Mouse (Mus musculus): ENCODE measurements at regions not wholly inside any gene's neighbourhood (a gene's known extent, or its start where the extent isn't known, plus 50 kb on each side); places are given as distances from the start of the nearest gene placed in this dataset.

DNA sequence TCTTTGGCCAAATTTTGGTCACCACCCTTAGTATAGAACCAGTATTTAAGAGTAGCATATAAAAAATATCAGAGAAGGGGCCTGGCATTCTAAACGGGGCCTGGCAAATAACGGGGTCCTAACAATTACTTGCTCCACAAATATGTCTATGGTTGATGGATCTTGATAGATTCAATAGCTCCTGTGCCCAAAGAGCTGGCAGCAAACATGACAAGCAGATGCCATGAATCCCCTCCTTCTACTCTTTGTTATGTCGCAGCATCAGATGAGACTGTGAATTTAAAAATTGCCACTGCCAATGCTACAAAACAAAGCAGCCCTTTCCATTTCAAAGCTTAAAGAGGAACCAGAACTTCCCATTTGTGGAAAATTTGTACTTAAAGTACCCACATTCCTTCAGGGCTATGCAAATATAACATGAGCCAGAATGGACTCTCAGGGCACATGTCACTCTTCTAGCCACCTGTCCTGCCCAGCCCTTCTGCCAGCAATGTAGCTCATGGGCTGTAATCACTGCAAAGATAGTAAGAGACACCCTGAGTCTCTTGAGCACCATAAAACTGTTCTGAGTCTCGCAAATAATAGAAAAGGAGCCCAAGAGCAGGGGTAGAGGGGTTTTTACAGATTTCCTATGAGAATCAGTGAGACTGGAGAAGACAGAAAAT, 342.4 kb upstream of the Kirrel3 start:
- DNase-seq (ENCODE audit: extremely low spot score in 1 of 2, low spot score in 1 of 2), result no peak

DNA sequence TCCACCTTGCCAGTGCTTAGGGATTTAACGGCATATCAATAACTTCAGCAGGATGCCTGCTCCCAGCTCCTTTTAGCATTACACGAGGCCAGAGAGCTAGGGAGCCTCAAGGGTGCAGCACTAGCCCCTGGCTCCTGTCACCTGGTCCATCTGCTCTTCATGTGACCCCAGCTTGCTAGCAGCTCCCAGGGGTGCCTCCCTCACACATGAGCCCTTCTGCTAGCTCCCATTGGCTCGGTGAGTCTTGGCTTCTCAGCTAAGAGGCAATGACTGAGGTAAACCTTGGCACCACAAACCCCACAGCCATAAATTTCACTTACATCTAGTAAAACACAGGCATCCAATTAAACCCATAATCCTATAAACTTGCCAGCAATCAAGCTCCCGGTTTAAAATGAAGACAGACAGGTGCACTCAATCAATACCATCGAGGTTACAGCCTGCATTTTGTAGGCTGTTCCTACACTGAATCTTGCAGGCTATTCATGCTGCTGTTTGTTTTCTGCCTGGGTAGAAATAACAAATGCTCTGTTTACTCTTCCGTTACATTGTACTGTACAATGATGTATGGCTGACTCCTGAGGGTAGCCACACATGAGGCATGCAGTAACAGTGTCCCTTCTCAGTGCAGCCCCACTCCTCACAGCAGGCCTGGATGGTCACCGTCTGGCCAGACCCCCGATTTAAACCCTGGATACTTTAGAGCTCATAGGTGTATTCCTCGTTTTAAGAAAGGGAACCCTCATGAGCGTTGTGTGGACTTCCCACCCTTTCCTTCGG, 330.3 kb upstream of the Kirrel3 start:
- no peak for DNase-seq (ENCODE audit: extremely low spot score in 1 of 2, low spot score in 1 of 2)

DNA sequence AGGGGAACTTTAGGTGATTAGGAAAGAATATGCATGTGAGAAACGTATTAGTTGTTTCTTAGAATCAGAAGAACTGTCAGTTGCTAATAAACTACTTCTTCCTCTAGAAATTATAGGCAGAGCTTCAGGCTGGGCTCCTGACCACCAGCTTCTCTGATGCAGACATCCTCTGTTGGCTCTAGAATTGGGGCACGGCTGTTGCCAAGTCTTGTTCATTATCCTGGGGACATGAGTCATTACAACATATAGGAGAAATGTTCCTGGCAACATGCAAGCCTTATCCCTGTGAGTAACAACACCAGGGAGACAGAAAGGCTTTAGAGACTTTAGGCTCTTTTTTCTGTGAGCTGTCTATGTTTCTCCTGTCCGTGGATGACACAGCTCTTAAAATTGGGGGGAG, 329.1 kb upstream of the Kirrel3 start:
- DNase-seq (ENCODE audit: extremely low spot score in 1 of 2, low spot score in 1 of 2), result no peak

GRCm38 (mm10) chr9:34161119-34161518, 324.6 kb upstream of the Kirrel3 start:
- no peak for DNase-seq (ENCODE audit: extremely low spot score in 1 of 2, low spot score in 1 of 2)

GRCm38 (mm10) chr9:34186314-34186713, 299.4 kb upstream of the Kirrel3 start:
- DNase-seq (ENCODE audit: extremely low spot score in 1 of 2, low spot score in 1 of 2), result no peak

DNA sequence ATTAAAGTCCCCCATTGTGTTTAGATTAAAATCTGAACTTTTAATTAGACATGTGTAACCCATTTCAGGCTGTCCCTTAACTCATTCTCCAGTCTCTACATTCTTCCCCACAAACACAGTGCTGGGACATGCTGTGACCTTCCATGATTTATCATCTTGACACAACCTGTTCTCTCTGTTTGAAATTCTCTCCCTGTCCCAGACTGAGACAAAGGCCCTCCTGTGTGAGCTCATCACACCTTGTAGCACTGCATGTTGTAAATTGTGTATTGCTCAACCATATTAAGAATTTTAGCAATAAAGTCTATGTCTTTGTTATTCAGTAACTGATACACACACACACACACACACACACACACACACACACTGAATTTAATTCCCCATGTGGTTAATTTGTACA, 293.2 kb upstream of the Kirrel3 start:
- DNase-seq (ENCODE audit: extremely low spot score in 1 of 2, low spot score in 1 of 2), result no peak

GRCm38 (mm10) chr9:34202122-34202941, 283.4 kb upstream of the Kirrel3 start:
- no peak for DNase-seq (ENCODE audit: extremely low spot score in 1 of 2, low spot score in 1 of 2)

DNA sequence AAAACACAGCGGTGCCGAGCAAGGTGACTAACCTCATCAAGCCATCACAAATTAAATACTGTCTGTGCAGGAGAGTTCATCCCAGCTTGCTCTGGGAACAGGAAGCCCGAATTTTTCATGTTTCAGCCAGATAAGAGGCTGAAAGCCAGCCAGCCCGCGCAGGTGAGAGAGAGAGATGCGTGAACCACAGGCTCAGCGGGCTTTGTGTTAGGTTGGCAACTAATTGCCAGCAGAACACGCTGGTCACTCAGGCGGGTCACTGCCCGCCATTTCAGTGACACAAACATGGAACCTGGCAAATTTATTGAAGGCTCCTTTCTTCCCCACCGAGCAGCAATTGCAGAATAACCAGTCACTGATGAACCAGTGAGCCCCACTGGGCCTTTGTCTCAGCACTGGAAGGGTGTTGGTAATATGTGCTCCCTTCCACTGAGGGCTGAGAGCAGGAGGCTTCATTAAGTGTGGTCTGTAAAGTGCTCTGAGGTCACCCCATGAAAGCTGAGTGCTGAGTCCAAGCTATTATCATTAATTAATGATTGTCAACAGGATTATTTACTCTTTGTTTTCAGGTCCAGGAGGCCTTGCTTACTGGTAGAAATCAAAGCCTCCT, 282.6 kb upstream of the Kirrel3 start:
- DNase-seq (ENCODE audit: extremely low spot score in 1 of 2, low spot score in 1 of 2), result no peak

GRCm38 (mm10) chr9:34203624-34204365, 281.9 kb upstream of the Kirrel3 start:
- DNase-seq (ENCODE audit: extremely low spot score in 1 of 2, low spot score in 1 of 2), result no peak

GRCm38 (mm10) chr9:34204479-34204878, 281.2 kb upstream of the Kirrel3 start:
- no peak for DNase-seq (ENCODE audit: extremely low spot score in 1 of 2, low spot score in 1 of 2)

DNA sequence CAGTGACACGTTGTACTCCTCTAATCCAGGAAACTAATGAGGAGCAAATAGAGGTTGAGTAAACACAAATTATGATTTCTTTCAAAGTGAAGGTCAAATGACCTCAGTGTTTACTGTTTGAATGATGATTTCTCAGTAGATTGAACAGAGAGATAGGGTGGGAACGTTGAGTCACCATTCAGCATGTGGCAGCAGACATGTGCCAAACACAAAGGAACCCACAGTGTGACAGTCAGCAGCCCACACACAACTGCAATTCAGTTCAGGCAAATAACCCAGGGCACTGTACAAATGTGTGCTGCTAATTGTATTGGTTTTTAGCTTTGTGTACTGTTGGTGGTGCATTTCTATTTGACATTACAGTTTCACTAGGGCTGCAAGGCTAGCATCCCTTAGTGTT, 254.1 kb upstream of the Kirrel3 start:
- DNase-seq (ENCODE audit: extremely low spot score in 1 of 2, low spot score in 1 of 2), result no peak

DNA sequence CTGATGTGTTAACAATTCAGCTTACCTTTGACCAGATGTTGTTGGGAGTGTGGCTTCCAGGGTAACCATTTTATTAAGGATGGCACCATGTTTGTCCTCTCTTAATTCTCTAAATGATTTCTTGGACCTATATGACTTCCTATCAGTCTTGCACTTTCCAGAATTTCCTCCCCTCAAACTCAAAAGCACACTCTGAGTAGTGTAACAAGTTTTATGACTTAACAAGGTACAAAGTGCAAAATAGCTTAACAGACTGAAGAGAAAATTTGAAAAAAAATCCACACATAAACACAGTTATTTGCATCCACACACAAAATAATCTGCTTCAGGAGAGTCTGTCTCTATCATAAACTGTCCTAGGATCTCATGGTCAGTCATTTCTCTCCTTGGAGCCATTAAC, 251.0 kb upstream of the Kirrel3 start:
- no peak for DNase-seq (ENCODE audit: extremely low spot score in 1 of 2, low spot score in 1 of 2)

- DNase-seq (ENCODE audit: extremely low spot score in 1 of 2, low spot score in 1 of 2), result no peak
Observed at GRCm38 (mm10) chr9:34239531-34239930, 246.2 kb upstream of the Kirrel3 start.

DNA sequence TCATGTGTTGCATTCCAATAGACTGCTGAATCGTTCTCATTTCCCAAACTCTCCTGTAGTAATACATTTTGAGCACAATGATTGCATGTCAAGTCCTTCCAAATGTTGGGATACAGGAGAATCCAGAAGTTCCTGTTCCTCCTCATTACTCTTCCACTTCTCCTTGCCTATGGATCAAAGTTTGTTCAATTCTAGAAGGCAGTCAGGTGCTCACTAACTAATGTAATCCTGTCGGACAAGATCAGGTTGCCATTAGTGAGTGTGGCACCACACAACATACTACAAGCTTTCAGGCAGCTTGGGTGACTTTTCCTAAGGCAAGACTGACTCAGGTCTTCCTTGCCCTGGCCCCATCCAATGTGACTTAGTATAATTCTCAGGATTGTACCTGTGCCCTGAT, 242.0 kb upstream of the Kirrel3 start:
- no peak for DNase-seq (ENCODE audit: extremely low spot score in 1 of 2, low spot score in 1 of 2)

DNA sequence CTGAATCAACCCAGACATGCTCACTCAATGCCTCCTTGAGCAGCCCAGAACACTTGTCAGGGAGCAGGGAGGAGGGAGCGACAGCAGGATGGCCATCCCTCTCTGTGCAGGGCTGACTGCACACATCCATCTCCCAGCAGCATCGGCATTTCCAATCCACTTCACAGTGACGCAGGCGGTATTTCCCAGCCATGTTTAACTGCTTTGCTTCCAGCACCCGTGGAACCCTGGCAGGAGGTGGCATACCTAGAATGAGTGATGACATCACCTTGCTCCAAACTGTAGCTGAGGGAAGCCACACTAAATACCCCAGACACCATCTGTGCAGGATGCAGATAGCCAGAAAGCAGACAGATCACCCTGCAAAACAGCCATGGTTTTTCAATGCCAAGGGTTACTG, 241.1 kb upstream of the Kirrel3 start:
- DNase-seq (ENCODE audit: extremely low spot score in 1 of 2, low spot score in 1 of 2), result no peak

GRCm38 (mm10) chr9:34252796-34253195, 232.9 kb upstream of the Kirrel3 start:
- DNase-seq (ENCODE audit: extremely low spot score in 1 of 2, low spot score in 1 of 2), result no peak

DNA sequence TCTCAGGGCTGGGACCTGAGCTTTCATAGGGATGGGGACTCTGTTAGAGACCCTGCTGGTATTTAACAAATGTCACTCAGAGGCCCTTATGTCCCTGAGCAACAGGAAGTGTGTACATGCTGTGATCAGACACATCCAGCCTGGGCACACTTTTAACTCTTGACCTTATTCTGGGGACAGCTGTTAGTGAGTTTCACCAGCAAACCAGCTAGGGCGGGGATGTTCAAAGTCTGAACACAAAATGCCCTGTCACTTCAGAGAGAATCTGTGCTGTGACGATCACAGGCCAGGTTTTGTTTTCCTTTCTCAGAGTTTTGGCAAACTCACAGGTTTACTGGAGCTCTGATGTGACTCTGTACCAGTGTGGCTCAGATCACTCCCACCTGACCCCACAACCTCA, 227.2 kb upstream of the Kirrel3 start:
- DNase-seq (ENCODE audit: extremely low spot score in 1 of 2, low spot score in 1 of 2), result no peak

GRCm38 (mm10) chr9:34278068-34278467, 207.6 kb upstream of the Kirrel3 start:
- no peak for DNase-seq (ENCODE audit: extremely low spot score in 1 of 2, low spot score in 1 of 2)

DNA sequence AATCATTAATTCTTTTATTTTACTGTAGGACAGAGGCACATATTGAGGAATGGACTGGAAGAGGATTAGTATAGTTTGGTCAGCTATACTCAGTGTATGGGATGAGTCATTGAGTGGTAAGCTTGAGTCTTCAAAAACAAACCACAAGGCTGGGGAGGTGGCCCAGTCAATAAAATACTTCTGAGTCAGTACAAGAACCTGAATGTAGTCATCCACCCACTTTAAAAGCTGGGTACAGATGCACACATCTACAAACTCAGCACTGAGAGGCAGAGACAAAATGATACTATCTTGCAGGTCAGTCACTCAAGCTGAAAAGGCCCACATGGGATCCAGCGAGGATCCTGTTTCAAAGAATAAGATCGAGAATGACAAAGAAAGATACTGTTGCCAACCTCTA, 206.3 kb upstream of the Kirrel3 start:
- DNase-seq (ENCODE audit: extremely low spot score in 1 of 2, low spot score in 1 of 2), result no peak

GRCm38 (mm10) chr9:34279906-34280305, 205.8 kb upstream of the Kirrel3 start:
- DNase-seq (ENCODE audit: extremely low spot score in 1 of 2, low spot score in 1 of 2), result no peak
